Mouse (Mus musculus): Measurements from ENCODE around the gene Sgpp2.

Gene Sgpp2

GRCm38 (mm10) chr1:78338212-78338611, 28.1 kb downstream of the Sgpp2 start:
- DNase-seq (ENCODE audit: low spot score in 2 of 2), result peak in 1 of 2 experiments; percentile 35

GRCm38 (mm10) chr1:78339941-78340340, 29.8 kb downstream of the Sgpp2 start:
- no peak for DNase-seq (ENCODE audit: low spot score in 2 of 2)

- no peak for DNase-seq (ENCODE audit: low spot score in 2 of 2)
These were observed 30.4 kb downstream of the Sgpp2 start for GRCm38 (mm10) chr1:78340584-78340983.

- DNase-seq (ENCODE audit: low spot score in 2 of 2), result no peak
These were observed 37.2 kb downstream of the Sgpp2 start for GRCm38 (mm10) chr1:78347317-78347806.

- no peak for DNase-seq (ENCODE audit: low spot score in 2 of 2)
These were observed 39.1 kb downstream of the Sgpp2 start for GRCm38 (mm10) chr1:78349219-78349618.

GRCm38 (mm10) chr1:78353254-78353653, 43.1 kb downstream of the Sgpp2 start:
- DNase-seq (ENCODE audit: low spot score in 2 of 2), result no peak

GRCm38 (mm10) chr1:78355123-78355522, 45.0 kb downstream of the Sgpp2 start:
- DNase-seq (ENCODE audit: low spot score in 2 of 2), result peak in 1 of 2 experiments; percentile 72

GRCm38 (mm10) chr1:78357415-78357814, 47.3 kb downstream of the Sgpp2 start:
- no peak for DNase-seq (ENCODE audit: low spot score in 2 of 2)

- DNase-seq (ENCODE audit: low spot score in 2 of 2), result no peak
These were observed 47.7 kb downstream of the Sgpp2 start for GRCm38 (mm10) chr1:78357868-78358267.

GRCm38 (mm10) chr1:78363965-78364889, 54.1 kb downstream of the Sgpp2 start:
- DNase-seq (ENCODE audit: low spot score in 2 of 2), result no peak

GRCm38 (mm10) chr1:78367806-78368205, 57.7 kb downstream of the Sgpp2 start:
- no peak for DNase-seq (ENCODE audit: low spot score in 2 of 2)

- no peak for DNase-seq (ENCODE audit: low spot score in 2 of 2)
These were observed 60.0 kb downstream of the Sgpp2 start for GRCm38 (mm10) chr1:78370121-78370520.

- DNase-seq (ENCODE audit: low spot score in 2 of 2), result no peak
These were observed 61.6 kb downstream of the Sgpp2 start for GRCm38 (mm10) chr1:78371569-78372236.

GRCm38 (mm10) chr1:78372316-78372715, 62.2 kb downstream of the Sgpp2 start:
- DNase-seq (ENCODE audit: low spot score in 2 of 2), result no peak

- no peak for DNase-seq (ENCODE audit: low spot score in 2 of 2)
These were observed 63.7 kb downstream of the Sgpp2 start for GRCm38 (mm10) chr1:78373836-78374235.

GRCm38 (mm10) chr1:78375058-78375457, 64.9 kb downstream of the Sgpp2 start:
- no peak for DNase-seq (ENCODE audit: low spot score in 2 of 2)

GRCm38 (mm10) chr1:78380950-78381349, 70.8 kb downstream of the Sgpp2 start:
- no peak for DNase-seq (ENCODE audit: low spot score in 2 of 2)

- DNase-seq (ENCODE audit: low spot score in 2 of 2), result no peak
These were observed 77.7 kb downstream of the Sgpp2 start for GRCm38 (mm10) chr1:78387854-78388253.

- no peak for DNase-seq (ENCODE audit: low spot score in 2 of 2)
These were observed 78.7 kb downstream of the Sgpp2 start for GRCm38 (mm10) chr1:78388848-78389247.

GRCm38 (mm10) chr1:78395191-78395735, 85.1 kb downstream of the Sgpp2 start:
- DNase-seq (ENCODE audit: low spot score in 2 of 2), result no peak

- DNase-seq (ENCODE audit: low spot score in 2 of 2), result no peak
These were observed 85.6 kb downstream of the Sgpp2 start for GRCm38 (mm10) chr1:78395737-78396136.

- no peak for DNase-seq (ENCODE audit: low spot score in 2 of 2)
These were observed 86.3 kb downstream of the Sgpp2 start for GRCm38 (mm10) chr1:78396320-78396913.
